ENCODE assay signal across 26 mouse cellular contexts in genomic region chr1:14650346-14650745, GRCm38 (mm10).
"Had no signal": no experiment of that assay in that cellular context is flagged by ENCODE, and none has a peak within 500 bp of the region (broad histone marks: within the 10 kb centered on the region; RNA-seq: fewer than 3 reads in every experiment).

No protein-coding gene starts in this region.

- H3K36me3 ChIP-seq: heart, embryonic 12.5 days; hindbrain, embryonic 10.5 days; hindbrain, embryonic 12.5 days; intestine, embryonic 15.5 days; limb, embryonic 10.5 days; limb, embryonic 12.5 days; liver, embryonic 13.5 days had no signal

- H3K27ac ChIP-seq: heart, adult 2 months; hindbrain, embryonic 10.5 days; hindbrain, embryonic 12.5 days; hindbrain, embryonic 14.5 days; intestine, embryonic 15.5 days; layer of hippocampus, adult 2 months; left cerebral cortex, adult 2 months; limb, embryonic 10.5 days; limb, embryonic 12.5 days; liver, embryonic 13.5 days had no signal

- H3K4me2 ChIP-seq: heart, embryonic 12.5 days; hindbrain, embryonic 12.5 days; hindbrain, embryonic 14.5 days; intestine, embryonic 15.5 days; limb, embryonic 12.5 days; liver, embryonic 11.5 days; liver, embryonic 13.5 days had no signal

- ATAC-seq: hindbrain, embryonic 16.5 days; inflammation-experienced regulatory T-cells, adult 6 months; intestine, embryonic 15.5 days; intestine, postnatal 0 days had no signal

- H3K4me1 ChIP-seq: heart, embryonic 12.5 days; hindbrain, embryonic 10.5 days; hindbrain, embryonic 12.5 days; intestine, embryonic 15.5 days; limb, embryonic 10.5 days; limb, embryonic 12.5 days; liver, embryonic 13.5 days had no signal

- H3K9me3 ChIP-seq: heart, embryonic 12.5 days; hindbrain, embryonic 10.5 days; hindbrain, embryonic 12.5 days; intestine, embryonic 15.5 days; limb, embryonic 10.5 days; limb, embryonic 12.5 days; liver, embryonic 13.5 days had no signal

- DNase-seq: gastrocnemius, postnatal 14 days; gastrocnemius, postnatal 36 days; heart, adult 11 months; heart, adult 2 months; heart, postnatal 10 days; heart, postnatal 4 days; kidney, adult 18-20 months; kidney, adult 8-10 months; kidney, postnatal 10 days; kidney, postnatal 25 days; kidney, postnatal 4 days; liver; liver, embryonic 13.5 days had no signal

- H3K27me3 ChIP-seq: heart, embryonic 12.5 days; hindbrain, embryonic 12.5 days; intestine, embryonic 15.5 days; limb, embryonic 12.5 days; liver, embryonic 13.5 days had no signal

- H3K4me3 ChIP-seq: heart, adult 2 months; heart, embryonic 12.5 days; hindbrain, embryonic 10.5 days; hindbrain, embryonic 12.5 days; intestine, embryonic 15.5 days; layer of hippocampus, adult 2 months; left cerebral cortex, adult 2 months; limb, embryonic 10.5 days; limb, embryonic 12.5 days; liver, embryonic 13.5 days had no signal

- H3K9ac ChIP-seq: heart, embryonic 12.5 days; hindbrain, embryonic 12.5 days; hindbrain, embryonic 14.5 days; intestine, embryonic 15.5 days; limb, embryonic 12.5 days; liver, embryonic 13.5 days had no signal
